Mouse (Mus musculus) cerebellum, adult 2 months (tissue): ENCODE results near the gene Dnaja4. TPM values are rescaled to one million over a fixed set of nuclear protein-coding genes. Genes with fewer than 3 reads are reported as not detected.

Source experiments
- DNase-seq, 2 experiments: peaks; one replicate each; pipeline ENCODE4 v3.0.0; 2021
- H3K27ac ChIP-seq: fragments of 200-500 bp; 2 replicates; pipeline ENCODE4 v1.5.1; 2012; ENCODE audit warnings: low read length, control low read depth, inconsistent platforms; ENCODE audit not compliant: insufficient read depth
- H3K27me3 ChIP-seq: fragments of 200-500 bp; 2 replicates; pipeline ENCODE4 v1.6.1; 2012; ENCODE audit warnings: inconsistent platforms, mild to moderate bottlenecking, low read length, moderate library complexity; ENCODE audit not compliant: control insufficient read depth, insufficient read depth
- H3K4me1 ChIP-seq: fragments of 200-500 bp; 2 replicates; pipeline ENCODE4 v1.6.1; 2011; ENCODE audit warnings: low read length; ENCODE audit not compliant: control insufficient read depth, insufficient read depth
- H3K4me3 ChIP-seq: fragments of 200-500 bp; replicated peaks from 2 replicates; pipeline ENCODE3; 2011; ENCODE audit warnings: mild to moderate bottlenecking, low read depth, low read length, control low read depth; ENCODE audit not compliant: insufficient read depth
- CTCF ChIP-seq: fragments of 200-500 bp; IDR thresholded peaks from 2 replicates; pipeline ENCODE4 v1.5.1; 2011; ENCODE audit warnings: low read depth, mild to moderate bottlenecking, control low read depth, low read length, moderate library complexity, borderline replicate concordance; ENCODE audit not compliant: insufficient read depth
- POLR2A ChIP-seq: fragments of 200-500 bp; IDR thresholded peaks from 2 replicates; pipeline ENCODE4 v1.6.1; 2011; ENCODE audit warnings: low read length, control low read depth, borderline replicate concordance; ENCODE audit not compliant: insufficient read depth
- WGBS: fragments of 180-500 bp; shearing (Covaris S2); methylation state at CpG from one replicate; pipeline ENCODE4 v1.1.7; 2018; 5-methylcytosine and 5-hydroxymethylcytosine counted together
- polyA plus RNA-seq: library from polyadenylated mRNA; depleted of rRNA; stranded (reverse); fragments of >200 nt; gene quantifications from 2 replicates; pipeline ENCODE4 v1.2.3, GENCODE M21; 2012; rRNA removed

The Dnaja4 gene
- polyA plus RNA-seq, 1 experiment: 37.5 TPM

GRCm38 (mm10) chr9:54764561-54765217 lies 66.0 kb downstream of the Dnaja4 start, which contains the start of gene Crabp1:
Gene Crabp1, plus strand, starts transcription at chr9:54764748.
- TF ChIP-seq POLR2A (no peak), CTCF (no peak)
- Histone ChIP-seq H3K4me3 (no peak within 1 kb of the TSS), H3K27ac (no peak within 1 kb of the TSS), H3K4me1 (0 out of 2 replicates have a peak, but pooled peaks cover 3% of the 10 kb centered on the region), H3K27me3 (peaks cover 1% of the 10 kb centered on the region; the same call in 1 of the 2 replicates)
- 1% methylated on average over 42 of the region's 45 CpGs for WGBS
- no peak for DNase-seq

- H3K4me3 ChIP-seq: no peak overlapping the region
- WGBS: 1% methylated on average over 41 of the region's 41 CpGs
- no peak for DNase-seq
- TF ChIP-seq POLR2A: no peak
- TF ChIP-seq CTCF: no peak
- H3K27me3 ChIP-seq: peaks cover 1% of the 10 kb centered on the region; the same call in 1 of the 2 replicates
- no peak overlapping the region for H3K27ac ChIP-seq
- H3K4me1 ChIP-seq: 0 out of 2 replicates have a peak, but pooled peaks cover 3% of the 10 kb centered on the region
Observed at GRCm38 (mm10) chr9:54765336-54766085, 66.8 kb downstream of the Dnaja4 start.

Other genes starting within 250 kb of the Dnaja4 start
- 97.9 and 98.9 TPM in 2 replicates for gene Dmxl2, start 197.2 kb upstream of the Dnaja4 start, polyA plus RNA-seq
- gene Sh2d7, start 159.9 kb upstream of the Dnaja4 start, polyA plus RNA-seq: not detected in 2 replicates
- gene Cib2, start 138.7 kb upstream of the Dnaja4 start, polyA plus RNA-seq: 31.7 and 40.2 TPM in 2 replicates
- 209 and 211 TPM in 2 replicates for gene Idh3a, start 112.5 kb upstream of the Dnaja4 start, polyA plus RNA-seq
- gene Acsbg1, start 37.0 kb upstream of the Dnaja4 start, polyA plus RNA-seq: 270 and 289 TPM in 2 replicates
- gene Wdr61, start 35.6 kb downstream of the Dnaja4 start, polyA plus RNA-seq: 65.3 and 69.6 TPM in 2 replicates
- gene Crabp1, start 65.9 kb downstream of the Dnaja4 start, polyA plus RNA-seq: 4.9 and 5.5 TPM in 2 replicates
- gene Ireb2, start 164.9 kb downstream of the Dnaja4 start, polyA plus RNA-seq: 28.0 and 30.1 TPM in 2 replicates
- gene Hykk, start 218.4 kb downstream of the Dnaja4 start, polyA plus RNA-seq: 1.4 and 1.6 TPM in 2 replicates